Mouse (Mus musculus) midbrain, embryonic 12.5 days (tissue): Measurements from ENCODE around the gene Tmem161a. TPM values are rescaled to one million over a fixed set of nuclear protein-coding genes. Genes with fewer than 3 reads are reported as not detected.
"Not testable (repeated sequence)": the region's sequence is repeated elsewhere in the genome, so short reads cannot be mapped to it uniquely, and the experiment has no call there.

Experiments
- ATAC-seq: fragments of 200-750 bp; cut with Nextera tagmentation; 2 replicates; pipeline ENCODE4 v1.8.0; 2017; ENCODE audit warnings: low read depth, moderate TSS enrichment, moderate library complexity; ENCODE audit not compliant: low FRiP score
- H3K27ac ChIP-seq: fragments of 300-500 bp; sonication (generic); replicated peaks from 2 replicates; pipeline ENCODE4 v1.5.1; 2016; ENCODE audit warnings: mild to moderate bottlenecking
- H3K27me3 ChIP-seq: fragments of 300-500 bp; sonication (generic); 2 replicates; pipeline ENCODE4 v1.6.1; 2016; ENCODE audit warnings: mild to moderate bottlenecking
- H3K36me3 ChIP-seq: fragments of 300-500 bp; sonication (generic); 2 replicates; pipeline ENCODE4 v1.6.1; 2016
- H3K4me1 ChIP-seq: fragments of 300-500 bp; sonication (generic); 2 replicates; pipeline ENCODE4 v1.6.1; 2016
- H3K4me2 ChIP-seq: fragments of 300-500 bp; sonication (generic); replicated peaks from 2 replicates; pipeline ENCODE4 v1.6.1; 2016; ENCODE audit warnings: mild to moderate bottlenecking, moderate library complexity
- H3K4me3 ChIP-seq: fragments of 300-500 bp; sonication (generic); 2 replicates; pipeline ENCODE4 v1.5.1; 2016; ENCODE audit warnings: mild to moderate bottlenecking
- H3K9ac ChIP-seq: fragments of 300-500 bp; sonication (generic); replicated peaks from 2 replicates; pipeline ENCODE4 v1.6.1; 2016; ENCODE audit warnings: mild to moderate bottlenecking, moderate library complexity
- H3K9me3 ChIP-seq: fragments of 300-500 bp; sonication (generic); 2 replicates; pipeline ENCODE4 v1.6.1; 2016; ENCODE audit warnings: mild to moderate bottlenecking
- WGBS: fragments of 180-500 bp; shearing (Covaris S2); methylation state at CpG from one replicate; pipeline ENCODE4 v1.1.7; 2016; 5-methylcytosine and 5-hydroxymethylcytosine counted together
- polyA plus RNA-seq: library from polyadenylated mRNA; unstranded; fragments of >200 nt; fragmentation: Nextera tagmentation; extraction: Ambion mirVana; gene quantifications from 2 replicates; pipeline ENCODE4 v1.2.1, GENCODE M21; 2016

The Tmem161a gene
- polyA plus RNA-seq, 1 experiment from 2014 or later: 47.6 TPM

DNA sequence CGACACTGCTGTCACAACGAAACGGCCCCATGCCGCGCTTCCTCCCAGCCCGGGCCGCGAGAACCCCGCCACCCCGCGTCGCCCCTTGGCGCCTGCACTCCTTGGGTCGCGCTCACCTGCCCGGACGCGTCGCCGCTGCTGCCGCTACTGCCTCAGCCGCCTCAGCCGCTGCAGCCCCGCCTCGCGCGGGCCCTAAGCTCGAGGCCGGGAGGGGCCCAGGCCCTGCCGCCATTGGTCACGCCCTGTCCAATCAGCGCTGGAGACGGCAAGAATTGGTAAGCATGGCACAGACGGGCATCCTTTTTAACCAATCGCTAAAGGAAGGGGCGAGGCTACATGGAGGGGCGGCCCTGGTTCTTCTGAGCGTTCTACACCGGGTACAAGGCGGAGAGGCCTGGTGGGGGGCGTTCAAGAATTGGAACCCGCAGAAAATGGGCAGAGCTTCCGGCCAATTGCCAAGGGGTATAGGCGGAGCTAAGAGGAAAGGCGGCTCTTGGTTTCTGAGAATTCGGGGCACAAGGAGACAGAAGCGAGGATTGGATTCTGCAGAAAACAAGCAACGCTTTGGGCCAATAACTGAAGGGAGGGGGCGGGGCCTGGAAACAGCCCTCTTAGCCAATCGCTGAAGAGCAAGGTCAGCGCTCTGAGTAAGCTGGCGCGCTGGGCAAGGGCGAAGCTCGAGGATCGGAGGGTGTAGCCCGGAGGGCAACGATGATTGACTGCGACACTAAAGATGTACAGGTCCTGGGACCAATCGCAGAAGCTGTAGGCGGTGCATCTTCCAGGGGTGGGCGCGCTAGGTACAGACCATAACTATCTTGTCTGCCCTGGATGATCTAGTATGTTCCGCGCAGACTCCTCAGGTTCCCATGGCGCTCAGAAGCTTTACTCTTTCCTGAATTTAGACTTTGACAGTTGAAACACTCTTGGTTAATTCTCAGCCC lies 40.2 kb downstream of the Tmem161a start, which contains the start of gene Slc25a42:
TSS of gene Slc25a42 (minus strand) at position 194 of the 944 bp plus-strand sequence.
- peaks cover 12% of the 10 kb centered on the region for H3K4me1 ChIP-seq
- H3K4me2 ChIP-seq: peak within 1 kb of the TSS; percentile 94
- peak; percentile 99 for ATAC-seq
- H3K9ac ChIP-seq: peak within 1 kb of the TSS; percentile 67
- H3K36me3 ChIP-seq: no peaks in the 10 kb centered on the region
- peak within 1 kb of the TSS; percentile 64 for H3K27ac ChIP-seq
- under 1% methylated on average over 64 of the region's 66 CpGs for WGBS
- peaks cover 34% of the 10 kb centered on the region for H3K27me3 ChIP-seq
- H3K9me3 ChIP-seq: no peaks in the 10 kb centered on the region
- H3K4me3 ChIP-seq: peak within 1 kb of the TSS; percentile 60

DNA sequence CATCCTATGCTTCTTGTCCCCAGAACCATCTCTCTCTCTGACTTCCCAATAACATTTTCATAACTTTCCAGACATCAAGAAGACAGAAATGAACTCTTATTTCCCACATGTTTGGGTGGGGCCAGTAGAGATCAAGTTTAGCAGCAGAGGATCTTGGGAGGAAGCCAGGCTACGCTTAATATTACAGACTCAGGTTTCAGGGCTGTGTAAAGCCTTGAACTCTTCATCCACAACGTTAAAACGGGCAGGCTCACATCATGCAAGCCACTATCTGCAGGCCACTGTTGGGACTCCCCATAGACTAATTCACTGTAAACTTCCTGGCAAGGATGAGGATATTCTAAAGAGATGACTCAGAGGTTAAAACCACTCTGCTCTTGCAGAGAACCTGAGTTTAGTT lies 42.3 kb downstream of the Tmem161a start:
- WGBS: 69% methylated on average over 3 of the region's 3 CpGs

DNA sequence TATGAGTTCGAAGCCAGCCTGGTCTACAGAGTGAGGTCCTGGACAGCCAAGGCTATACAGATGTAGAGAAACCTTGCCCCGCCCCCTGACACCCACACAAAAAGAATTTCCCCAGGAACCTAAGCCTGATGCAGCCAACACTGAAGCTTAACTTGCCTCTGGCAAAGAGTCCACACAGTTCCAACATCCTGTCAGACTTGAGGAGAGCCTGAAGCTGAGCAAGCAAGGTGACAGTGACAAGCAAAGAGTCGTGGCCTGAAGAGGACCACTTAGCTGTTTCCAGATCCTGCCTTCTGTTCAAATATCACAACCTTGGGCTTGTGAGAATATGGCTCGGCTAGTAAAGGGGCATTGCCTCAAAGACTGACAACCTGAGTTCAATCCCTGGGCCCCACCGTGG lies 42.9 kb downstream of the Tmem161a start:
- Histone ChIP-seq H3K4me3 (no peak overlapping the region), H3K36me3 (no peaks in the 10 kb centered on the region), H3K9me3 (no peaks in the 10 kb centered on the region), H3K4me1 (peaks cover 12% of the 10 kb centered on the region), H3K27me3 (peaks cover 30% of the 10 kb centered on the region), H3K4me2 (no peak overlapping the region), H3K9ac (no peak overlapping the region), H3K27ac (no peak overlapping the region)
- WGBS: 72% methylated on average over 5 of the region's 5 CpGs
- ATAC-seq: no peak

More for the DNA sequence above, 42.3 kb downstream of the Tmem161a start:
- no peak overlapping the region for H3K27ac ChIP-seq
- H3K4me2 ChIP-seq: no peak overlapping the region
- no peaks in the 10 kb centered on the region for H3K9me3 ChIP-seq
- no peaks in the 10 kb centered on the region for H3K36me3 ChIP-seq
- peaks cover 31% of the 10 kb centered on the region for H3K27me3 ChIP-seq
- ATAC-seq: no peak
- H3K4me1 ChIP-seq: peaks cover 12% of the 10 kb centered on the region
- H3K4me3 ChIP-seq: no peak overlapping the region
- no peak overlapping the region for H3K9ac ChIP-seq

DNA sequence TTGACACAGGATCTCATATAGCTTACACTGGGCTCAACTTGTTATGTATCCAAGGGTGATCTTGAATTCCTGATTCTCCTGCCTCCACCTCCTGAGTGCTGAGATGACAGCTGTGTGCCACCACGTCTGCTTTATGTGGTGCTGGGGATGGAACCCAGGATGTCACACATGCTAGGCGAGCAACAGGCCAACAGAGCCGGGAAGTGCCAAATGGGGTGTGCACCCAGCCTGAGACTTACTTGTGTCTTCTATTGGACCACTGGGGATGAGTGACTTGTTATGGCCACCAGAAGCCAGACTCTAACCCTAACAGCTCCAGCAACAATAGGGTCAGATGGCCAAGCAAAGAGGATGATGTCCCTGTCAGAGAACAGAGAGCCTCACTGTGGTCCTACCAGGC lies 44.0 kb downstream of the Tmem161a start:
- not testable (repeated sequence) for H3K4me3 ChIP-seq, ATAC-seq, H3K9ac ChIP-seq, H3K27ac ChIP-seq, H3K9me3 ChIP-seq, H3K4me2 ChIP-seq, H3K36me3 ChIP-seq
- 75% methylated on average over 3 of the region's 3 CpGs for WGBS
- peaks cover 10% of the 10 kb centered on the region for H3K4me1 ChIP-seq
- H3K27me3 ChIP-seq: peaks cover 19% of the 10 kb centered on the region

DNA sequence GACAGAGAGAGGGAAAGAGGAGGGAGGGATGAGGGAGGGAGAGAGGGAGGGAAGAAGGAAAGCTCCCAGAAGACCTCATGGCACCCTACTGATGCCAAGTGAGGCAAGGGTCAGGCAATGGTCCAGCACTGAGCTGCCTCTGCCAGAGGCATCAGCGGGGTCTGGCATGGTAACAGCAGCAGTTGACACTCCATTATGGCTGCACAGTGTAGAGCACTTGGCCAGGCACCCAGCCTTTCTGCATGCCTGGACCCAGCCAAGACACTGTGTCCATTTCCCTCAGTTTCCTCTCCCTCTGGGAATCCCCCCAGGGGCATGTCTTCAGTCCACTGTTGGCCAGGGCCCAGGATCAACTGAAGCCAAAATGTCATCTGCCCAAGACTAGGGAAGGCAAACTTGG lies 44.4 kb downstream of the Tmem161a start:
- Histone ChIP-seq H3K4me1 (peaks cover 6% of the 10 kb centered on the region), H3K27ac (no peak overlapping the region), H3K4me2 (no peak overlapping the region), H3K9ac (no peak overlapping the region), H3K4me3 (no peak overlapping the region), H3K27me3 (peaks cover 16% of the 10 kb centered on the region), H3K9me3 (no peaks in the 10 kb centered on the region), H3K36me3 (peaks cover 4% of the 10 kb centered on the region; the same call in 1 of the 2 replicates)
- WGBS: 58% methylated on average over 1 of the region's 1 CpGs
- no peak for ATAC-seq

DNA sequence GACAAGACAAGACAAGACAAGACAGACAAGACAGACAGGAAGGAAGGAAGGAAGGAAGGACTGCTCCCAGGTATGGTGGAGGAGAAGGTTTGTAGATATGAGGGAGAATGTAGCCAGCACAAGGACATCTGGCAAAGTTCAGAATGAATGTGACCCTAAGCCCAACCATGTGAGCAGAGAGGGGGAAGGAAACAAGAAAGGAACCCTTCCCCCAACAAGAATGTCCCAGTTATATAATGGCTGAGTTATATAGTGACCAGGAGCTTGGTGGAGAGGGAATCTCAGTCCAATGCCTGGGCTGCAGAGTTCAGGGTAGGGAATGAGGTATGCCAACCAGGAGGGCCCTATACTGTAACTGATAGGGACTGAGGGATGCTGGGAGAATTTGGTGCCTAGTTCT lies 45.3 kb downstream of the Tmem161a start:
- peaks cover 5% of the 10 kb centered on the region for H3K4me1 ChIP-seq
- peaks cover 16% of the 10 kb centered on the region for H3K27me3 ChIP-seq
- peaks cover 13% of the 10 kb centered on the region; the same call in 1 of the 2 replicates for H3K36me3 ChIP-seq
- no peak overlapping the region for H3K9ac ChIP-seq
- H3K9me3 ChIP-seq: no peaks in the 10 kb centered on the region
- no peak overlapping the region for H3K4me3 ChIP-seq
- H3K4me2 ChIP-seq: no peak overlapping the region
- ATAC-seq: no peak
- H3K27ac ChIP-seq: no peak overlapping the region

DNA sequence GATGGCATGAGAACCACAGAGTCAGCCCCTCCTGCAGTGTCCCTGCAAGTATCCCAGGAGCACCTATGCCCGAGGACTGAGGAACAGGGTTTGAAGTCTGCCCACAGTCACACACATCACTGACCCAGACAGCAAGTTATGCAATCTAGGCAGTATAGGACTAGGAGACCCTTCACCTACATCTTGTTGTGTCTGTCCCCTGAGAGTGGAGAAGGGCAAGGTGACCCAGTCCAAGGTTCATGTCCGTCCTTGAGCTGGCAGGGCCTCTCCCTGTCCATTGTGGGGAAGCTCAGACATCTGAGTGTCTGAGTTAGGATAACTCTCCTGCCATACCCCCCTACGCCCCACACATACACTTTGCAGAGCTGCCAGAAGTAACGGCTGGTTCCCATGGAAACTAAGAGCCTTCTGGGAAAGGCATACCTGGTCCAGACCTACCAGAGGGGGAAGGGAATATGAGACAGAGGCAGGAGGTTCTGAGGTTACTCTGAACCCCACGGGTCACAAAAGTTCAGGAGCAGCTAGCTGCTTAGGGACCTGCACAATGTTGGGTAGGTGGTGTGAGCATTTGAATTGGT lies 47.0 kb downstream of the Tmem161a start:
- no peak overlapping the region for H3K9ac ChIP-seq
- no peak overlapping the region for H3K4me2 ChIP-seq
- H3K9me3 ChIP-seq: no peaks in the 10 kb centered on the region
- no peaks in the 10 kb centered on the region for H3K4me1 ChIP-seq
- WGBS: 73% methylated on average over 5 of the region's 5 CpGs
- no peak overlapping the region for H3K4me3 ChIP-seq
- peaks cover 14% of the 10 kb centered on the region for H3K27me3 ChIP-seq
- no peak overlapping the region for H3K27ac ChIP-seq
- H3K36me3 ChIP-seq: peaks cover 31% of the 10 kb centered on the region
- ATAC-seq: no peak

DNA sequence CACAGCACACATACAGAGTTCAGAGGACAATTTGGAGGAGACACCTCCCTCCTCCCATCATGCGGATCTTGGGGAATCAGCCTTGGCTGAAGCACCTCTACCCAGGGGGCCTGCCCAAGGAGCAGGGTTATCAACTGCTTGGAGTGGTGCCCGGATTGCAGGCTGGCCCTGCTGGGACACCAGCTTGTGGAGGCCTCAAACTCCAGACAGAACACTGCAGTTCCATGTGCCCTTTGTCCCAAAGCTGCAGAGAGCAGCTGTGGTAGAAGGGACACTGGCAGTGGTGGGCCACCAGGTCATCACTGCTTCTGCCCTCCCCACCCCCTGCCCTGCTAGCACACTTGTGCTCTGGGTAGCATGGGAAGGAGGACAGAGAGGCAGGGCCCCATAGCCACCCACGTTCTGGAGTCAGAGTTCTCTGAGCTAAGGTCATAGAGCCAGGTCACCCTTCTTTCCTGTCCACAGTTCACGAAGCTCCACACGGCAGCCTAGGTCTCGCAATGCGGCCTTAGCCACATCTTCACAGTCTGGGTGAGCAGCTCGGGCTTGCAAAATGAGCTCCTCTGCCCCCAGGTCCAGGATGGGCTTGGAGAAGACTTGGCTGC lies 48.2 kb downstream of the Tmem161a start:
- WGBS: 76% methylated on average over 8 of the region's 8 CpGs
- no peak overlapping the region for H3K27ac ChIP-seq
- H3K27me3 ChIP-seq: peaks cover 4% of the 10 kb centered on the region
- no peak overlapping the region for H3K4me2 ChIP-seq
- no peaks in the 10 kb centered on the region for H3K9me3 ChIP-seq
- no peaks in the 10 kb centered on the region for H3K4me1 ChIP-seq
- no peak for ATAC-seq
- peaks cover 42% of the 10 kb centered on the region for H3K36me3 ChIP-seq
- H3K4me3 ChIP-seq: no peak overlapping the region
- H3K9ac ChIP-seq: no peak overlapping the region

DNA sequence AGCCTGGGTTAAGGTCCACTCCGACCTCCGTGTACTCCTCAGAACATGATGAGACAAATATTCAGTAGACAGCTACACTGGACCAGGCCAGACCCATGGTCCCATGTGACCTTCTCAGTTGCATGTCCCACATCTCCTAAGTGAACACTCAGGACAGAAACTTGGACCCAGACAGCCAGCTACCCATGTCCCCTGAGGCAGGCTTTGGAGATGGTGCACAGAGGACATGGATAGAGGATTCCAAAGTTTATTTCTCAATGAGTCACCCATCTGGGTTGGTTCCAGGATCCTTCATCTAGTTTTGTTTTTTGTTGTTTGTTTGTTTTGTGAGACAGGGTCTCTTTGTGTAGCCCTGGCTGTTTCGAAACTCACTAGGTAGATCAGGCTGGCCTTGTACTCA lies 48.8 kb downstream of the Tmem161a start:
- H3K4me2 ChIP-seq: no peak overlapping the region
- H3K9me3 ChIP-seq: no peaks in the 10 kb centered on the region
- no peak for ATAC-seq
- no peaks in the 10 kb centered on the region; the same call in 1 of the 2 replicates for H3K27me3 ChIP-seq
- no peak overlapping the region for H3K27ac ChIP-seq
- WGBS: 95% methylated on average over 3 of the region's 3 CpGs
- no peaks in the 10 kb centered on the region for H3K4me1 ChIP-seq
- H3K36me3 ChIP-seq: peaks cover 46% of the 10 kb centered on the region
- no peak overlapping the region for H3K9ac ChIP-seq
- no peak overlapping the region for H3K4me3 ChIP-seq

DNA sequence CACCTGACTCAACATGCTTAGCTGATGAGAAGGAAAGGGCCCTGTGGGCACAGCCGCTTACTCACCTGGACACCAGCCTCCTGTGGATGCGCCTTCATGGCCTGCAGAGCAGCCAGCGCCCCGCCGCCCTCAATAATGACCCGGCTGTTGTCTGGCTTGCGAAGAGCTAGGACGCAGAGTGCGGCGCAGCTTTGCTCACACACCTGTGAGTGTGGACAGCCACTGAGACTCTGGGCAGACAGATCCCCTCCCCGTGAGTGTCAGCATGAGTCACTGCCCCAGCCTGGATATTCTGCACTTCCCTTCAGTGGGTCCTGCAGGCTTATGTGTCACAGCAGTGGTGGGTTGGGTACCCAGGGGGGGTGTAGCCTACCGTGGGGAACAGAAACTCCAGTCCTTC lies 49.9 kb downstream of the Tmem161a start:
- H3K4me2 ChIP-seq: no peak overlapping the region
- no peak for ATAC-seq

DNA sequence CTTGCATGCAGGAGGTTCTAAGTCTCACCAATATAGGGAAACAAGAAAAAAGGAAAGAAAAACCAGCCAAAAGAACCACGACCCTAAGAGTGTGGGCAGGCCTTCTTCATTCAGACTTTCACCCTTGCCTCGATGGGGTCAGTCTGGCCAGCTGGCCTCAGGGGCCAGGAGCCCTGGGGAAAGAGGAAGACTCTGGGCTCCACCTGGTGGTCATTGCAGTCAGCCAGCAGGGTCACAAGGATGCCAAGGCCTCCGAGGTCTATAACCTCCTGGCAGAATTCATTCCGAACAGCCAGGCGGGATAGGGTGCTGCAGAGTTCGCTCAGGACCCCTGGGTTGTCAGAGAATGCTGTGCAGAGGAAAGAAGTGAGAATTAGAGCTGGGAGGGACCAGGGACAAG lies 51.2 kb downstream of the Tmem161a start:
- 57% methylated on average over 6 of the region's 6 CpGs for WGBS
- no peaks in the 10 kb centered on the region for H3K4me1 ChIP-seq
- no peak overlapping the region for H3K27ac ChIP-seq
- H3K4me2 ChIP-seq: no peak overlapping the region
- H3K36me3 ChIP-seq: peaks cover 54% of the 10 kb centered on the region
- no peaks in the 10 kb centered on the region for H3K9me3 ChIP-seq
- ATAC-seq: no peak
- no peak overlapping the region for H3K9ac ChIP-seq
- no peak overlapping the region for H3K4me3 ChIP-seq
- H3K27me3 ChIP-seq: no peaks in the 10 kb centered on the region; the same call in 1 of the 2 replicates

More for the DNA sequence above, 49.9 kb downstream of the Tmem161a start:
- Histone ChIP-seq H3K36me3 (peaks cover 47% of the 10 kb centered on the region), H3K9ac (no peak overlapping the region), H3K4me3 (no peak overlapping the region), H3K4me1 (no peaks in the 10 kb centered on the region), H3K27ac (no peak overlapping the region), H3K9me3 (no peaks in the 10 kb centered on the region), H3K27me3 (no peaks in the 10 kb centered on the region; the same call in 1 of the 2 replicates)
- 95% methylated on average over 12 of the region's 12 CpGs for WGBS

DNA sequence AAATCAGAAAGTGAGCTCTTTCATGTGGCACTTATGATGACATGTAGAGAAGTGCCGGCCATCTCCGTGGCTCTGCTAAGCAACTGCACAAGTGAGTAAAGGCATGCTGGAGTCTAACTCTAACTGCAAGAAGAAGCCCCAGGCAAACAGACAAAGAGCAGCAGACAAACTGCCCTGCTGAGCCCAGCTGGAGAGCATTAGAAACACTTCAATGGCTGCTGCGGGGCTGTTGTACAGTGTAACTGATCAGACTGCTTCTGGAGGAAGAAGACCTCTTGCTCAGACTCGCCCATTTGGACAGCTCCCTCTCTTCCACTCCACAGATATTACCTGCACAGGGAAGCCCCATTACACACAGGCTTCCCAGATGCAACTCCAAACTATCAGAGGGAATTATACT lies 55.8 kb downstream of the Tmem161a start:
- Histone ChIP-seq H3K9me3 (no peaks in the 10 kb centered on the region), H3K27me3 (no peaks in the 10 kb centered on the region), H3K4me2 (no peak overlapping the region), H3K4me1 (peaks cover 2% of the 10 kb centered on the region; the same call in 1 of the 2 replicates), H3K36me3 (peaks cover 65% of the 10 kb centered on the region), H3K9ac (no peak overlapping the region), H3K4me3 (no peak overlapping the region), H3K27ac (no peak overlapping the region)
- no peak for ATAC-seq
- 27% methylated on average over 4 of the region's 4 CpGs for WGBS
